8 mouse cellular contexts compared by ENCODE assay signal in genomic region chr10:53641507-53641906, GRCm38 (mm10). TPM values are rescaled to one million over a fixed set of nuclear protein-coding genes. Genes with fewer than 3 reads are reported as not detected.
DNase-seq lines count a peak whose midpoint lies in the region; ATAC-seq and TF ChIP-seq lines count a peak whose summit lies in the region.

No protein-coding gene starts in this region.

- no peak overlapping the region for H3K9ac ChIP-seq in forebrain, embryonic 14.5 days (ENCODE audit: low read length)
- no peak overlapping the region for H3K9ac ChIP-seq in neural tube, embryonic 14.5 days (replicated peaks; ENCODE audit: low read depth, low read length)

- H3K36me3 ChIP-seq in thymus, adult 2 months (ENCODE audit: control insufficient read depth, insufficient read depth, low read length): no peaks in the 10 kb centered on the region
- H3K36me3 ChIP-seq in forebrain, embryonic 14.5 days (ENCODE audit: control insufficient read depth, insufficient read depth, low read length): no peaks in the 10 kb centered on the region
- H3K36me3 ChIP-seq in neural tube, embryonic 14.5 days (ENCODE audit: control insufficient read depth, insufficient read depth, low read length): no peaks in the 10 kb centered on the region

- intact Hi-C loops in left cerebral cortex, adult 2 months (cut with DNase I): loop anchor here (1.0 to 5.0 kb wide), 2 partner anchors 111 to 154 kb away; partner anchors contain the start of gene Fam184a

- H3K4me2 ChIP-seq in forebrain, embryonic 14.5 days (ENCODE audit: low read length): no peak overlapping the region
- no peak overlapping the region for H3K4me2 ChIP-seq in neural tube, embryonic 14.5 days (ENCODE audit: low read depth, low read length)

- no peak overlapping the region for H3K4me3 ChIP-seq in thymus, adult 2 months (ENCODE audit: control insufficient read depth, insufficient read depth, low read length)
- no peak overlapping the region for H3K4me3 ChIP-seq in forebrain, embryonic 14.5 days (ENCODE audit: low read depth, low read length)
- H3K4me3 ChIP-seq in left cerebral cortex, adult 2 months: no peak overlapping the region
- H3K4me3 ChIP-seq in neural tube, embryonic 14.5 days (ENCODE audit: low read depth, low read length): no peak overlapping the region

- ATAC-seq in cerebellum, adult (ENCODE audit: insufficient number of reproducible peaks, low FRiP score, low TSS enrichment): peak; percentile 78
- peak; percentile 57; the same call in 1 of the 2 replicates for ATAC-seq in forebrain, embryonic 14.5 days
- ATAC-seq in neural tube, embryonic 14.5 days (ENCODE audit: low read depth): peak; percentile 89
- ATAC-seq in inflammation-experienced regulatory T-cells, adult 6 months: no peak

- H3K4me1 ChIP-seq in thymus, adult 2 months (replicated peaks; ENCODE audit: control insufficient read depth, insufficient read depth, low read length): no peaks in the 10 kb centered on the region
- H3K4me1 ChIP-seq in forebrain, embryonic 14.5 days (ENCODE audit: control insufficient read depth, insufficient read depth, low read length): no peaks in the 10 kb centered on the region
- no peaks in the 10 kb centered on the region for H3K4me1 ChIP-seq in neural tube, embryonic 14.5 days (ENCODE audit: control insufficient read depth, insufficient read depth, low read length)

- H3K27me3 ChIP-seq in thymus, adult 2 months (ENCODE audit: control insufficient read depth, insufficient read depth, low read length): no peaks in the 10 kb centered on the region
- H3K27me3 ChIP-seq in forebrain, embryonic 14.5 days (replicated peaks; ENCODE audit: control insufficient read depth, insufficient read depth, low read length): no peaks in the 10 kb centered on the region
- H3K27me3 ChIP-seq in neural tube, embryonic 14.5 days (ENCODE audit: control insufficient read depth, insufficient read depth, low read length): no peaks in the 10 kb centered on the region

- no peak for DNase-seq in cerebellum, adult 11 months
- DNase-seq in thymus, adult 2 months: peak; percentile 14
- no peak for DNase-seq in thymus, postnatal 36 days
- peak; percentile 70 for DNase-seq in forebrain, embryonic 14.5 days (ENCODE audit: low spot score)
- peak; percentile 38 to 41 for DNase-seq in left cerebral cortex, adult 2 months (ENCODE audit: extremely low spot score in 1 of 2, low spot score in 2 of 2)

- TF ChIP-seq POLR2A in thymus, adult 2 months (IDR thresholded peaks at IDR 0.05; ENCODE audit: control insufficient read depth, extremely low read depth, insufficient read depth, low read length, poor library complexity): no peak

- H3K9me3 ChIP-seq in forebrain, embryonic 14.5 days (replicated peaks; ENCODE audit: control insufficient read depth, low read length): no peaks in the 10 kb centered on the region
- H3K9me3 ChIP-seq in neural tube, embryonic 14.5 days (ENCODE audit: control insufficient read depth, low read length): no peaks in the 10 kb centered on the region

- no peak for TF ChIP-seq CTCF in thymus, adult 2 months (IDR thresholded peaks at IDR 0.05; ENCODE audit: borderline replicate concordance, control insufficient read depth, extremely low read depth, insufficient read depth, low read length, poor library complexity)
- peak; percentile 86 for TF ChIP-seq CTCF in left cerebral cortex, adult 2 months (IDR thresholded peaks at IDR 0.05)

- no peak overlapping the region for H3K27ac ChIP-seq in thymus, adult 2 months (ENCODE audit: control insufficient read depth, insufficient read depth, low read length)
- H3K27ac ChIP-seq in forebrain, embryonic 14.5 days (ENCODE audit: low read depth, low read length): no peak overlapping the region
- H3K27ac ChIP-seq in left cerebral cortex, adult 2 months: no peak overlapping the region
- H3K27ac ChIP-seq in neural tube, embryonic 14.5 days (ENCODE audit: low read depth, low read length): no peak overlapping the region

RNA-seq across cellular contexts. Expression of gene Mcm9, which starts 11.3 kb away (rescaled TPM):
- polyA plus RNA-seq in thymus, adult 2 months (2012; rRNA removed): 8.4 and 11.0 TPM in 2 replicates
- 9.1 and 11.6 TPM in 2 replicates for polyA plus RNA-seq in forebrain, embryonic 14.5 days (2014; fragmentation: Nextera tagmentation; extraction: Ambion mirVana)
- total RNA-seq in left cerebral cortex, adult 2 months (2021): 1 to 10 TPM; 5.6 to 6.0 TPM
- polyA plus RNA-seq in neural tube, embryonic 14.5 days (2014; fragmentation: Nextera tagmentation; extraction: Ambion mirVana): 8.0 and 8.5 TPM in 2 replicates
- polyA plus RNA-seq in inflammation-experienced regulatory T-cells, adult 6 months (2017; shearing (Covaris generic)): 1 to 10 TPM; 2.4 to 5.9 (median 4.7) TPM

RNA-seq across cellular contexts. Expression of gene Asf1a, which starts 45.0 kb away (rescaled TPM):
- 12.2 and 12.5 TPM in 2 replicates for polyA plus RNA-seq in thymus, adult 2 months (2012; rRNA removed)
- 107 and 119 TPM in 2 replicates for polyA plus RNA-seq in forebrain, embryonic 14.5 days (2014; fragmentation: Nextera tagmentation; extraction: Ambion mirVana)
- total RNA-seq in left cerebral cortex, adult 2 months (2021): 10 to 100 TPM; 20.6 to 26.7 TPM
- polyA plus RNA-seq in neural tube, embryonic 14.5 days (2014; fragmentation: Nextera tagmentation; extraction: Ambion mirVana): 67.6 and 79.3 TPM in 2 replicates
- polyA plus RNA-seq in inflammation-experienced regulatory T-cells, adult 6 months (2017; shearing (Covaris generic)): 10 to 100 TPM in 1 of 3 experiments, 1 to 10 TPM in 2; 6.5 to 12.8 (median 8.3) TPM

Comparison
In these comparisons a context has a peak if more than half of its experiments do, and no peak if none do; other contexts are left out.
1. DNase-seq: peak in thymus, adult 2 months (single experiment), forebrain, embryonic 14.5 days (single experiment) and left cerebral cortex, adult 2 months (2 of 2); none in cerebellum, adult 11 months (single experiment) and thymus, postnatal 36 days (0 of 2).